Mouse (Mus musculus): ENCODE data around the gene Ccdc88b. TPM values are rescaled to one million over a fixed set of nuclear protein-coding genes. Genes with fewer than 3 reads are reported as not detected.

Ccdc88b gene
- total and polyA plus RNA-seq, 2 experiments, result 1.4 to 1.9 TPM

DNA sequence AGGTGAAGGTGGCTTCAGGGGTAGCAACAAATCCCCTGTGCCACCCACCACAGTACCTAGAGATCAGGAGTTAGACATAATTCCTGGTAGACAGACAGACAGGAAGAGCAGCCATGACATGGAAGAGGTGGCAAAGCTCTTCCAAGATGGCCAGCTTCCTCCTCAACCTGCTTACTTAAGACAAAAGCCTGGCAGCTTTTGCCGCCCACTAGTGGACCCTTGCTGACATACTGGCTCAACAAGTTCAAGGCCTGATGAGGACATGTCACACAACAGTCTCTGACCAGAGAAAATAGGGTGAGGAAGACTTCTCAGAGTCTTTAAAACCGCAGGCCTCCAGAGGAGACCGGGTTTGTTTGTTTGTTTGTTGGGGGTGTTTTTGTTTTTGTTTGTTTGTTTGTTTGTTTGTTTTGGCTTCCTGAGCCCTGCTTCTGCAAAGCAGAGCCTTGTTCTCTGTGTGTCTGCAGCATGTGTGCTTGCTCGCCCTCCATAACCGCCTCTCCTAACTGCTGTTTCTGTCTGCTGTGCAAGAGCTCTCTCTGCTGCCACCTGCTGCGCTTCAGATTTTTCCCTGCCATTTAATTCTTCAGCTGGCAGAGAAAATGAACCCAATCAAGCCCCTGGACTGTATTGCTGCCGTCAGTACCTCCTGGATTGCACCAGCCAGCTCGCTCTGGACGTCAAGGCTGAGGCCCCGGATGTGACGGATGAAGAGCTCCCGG lies 1.6 kb downstream of the Ccdc88b start:
- 77% methylated on average over 12 of the region's 12 CpGs for WGBS
- no peak overlapping the region for H3K9ac ChIP-seq (ENCODE audit: low read depth, low read length)
- no peaks in the 10 kb centered on the region for H3K27me3 ChIP-seq (ENCODE audit: control insufficient read depth, insufficient read depth, low read length)
- TF ChIP-seq POLR2A (IDR thresholded peaks at IDR 0.05; ENCODE audit: extremely low read depth, insufficient read depth, low read length) (no peak), CTCF (IDR thresholded peaks at IDR 0.05; ENCODE audit: low read depth, low read length) (peak; percentile 32; the same call in 1 of the 2 replicates)
- no peak overlapping the region for H3K4me3 ChIP-seq (ENCODE audit: insufficient read depth, low read depth, low read length)
- H3K36me3 ChIP-seq (ENCODE audit: control insufficient read depth, insufficient read depth, low read length), result no peaks in the 10 kb centered on the region
- no peak for DNase-seq (ENCODE audit: extremely low read depth, low read depth, low spot score)
- peaks cover 3% of the 10 kb centered on the region; the same call in 1 of the 2 replicates for H3K4me1 ChIP-seq (ENCODE audit: control insufficient read depth, insufficient read depth, low read length)
- no peaks in the 10 kb centered on the region for H3K79me2 ChIP-seq (ENCODE audit: control insufficient read depth, insufficient read depth, low read length)
- no peak overlapping the region for H3K27ac ChIP-seq (replicated peaks; ENCODE audit: insufficient read depth, low read depth, low read length)

DNA sequence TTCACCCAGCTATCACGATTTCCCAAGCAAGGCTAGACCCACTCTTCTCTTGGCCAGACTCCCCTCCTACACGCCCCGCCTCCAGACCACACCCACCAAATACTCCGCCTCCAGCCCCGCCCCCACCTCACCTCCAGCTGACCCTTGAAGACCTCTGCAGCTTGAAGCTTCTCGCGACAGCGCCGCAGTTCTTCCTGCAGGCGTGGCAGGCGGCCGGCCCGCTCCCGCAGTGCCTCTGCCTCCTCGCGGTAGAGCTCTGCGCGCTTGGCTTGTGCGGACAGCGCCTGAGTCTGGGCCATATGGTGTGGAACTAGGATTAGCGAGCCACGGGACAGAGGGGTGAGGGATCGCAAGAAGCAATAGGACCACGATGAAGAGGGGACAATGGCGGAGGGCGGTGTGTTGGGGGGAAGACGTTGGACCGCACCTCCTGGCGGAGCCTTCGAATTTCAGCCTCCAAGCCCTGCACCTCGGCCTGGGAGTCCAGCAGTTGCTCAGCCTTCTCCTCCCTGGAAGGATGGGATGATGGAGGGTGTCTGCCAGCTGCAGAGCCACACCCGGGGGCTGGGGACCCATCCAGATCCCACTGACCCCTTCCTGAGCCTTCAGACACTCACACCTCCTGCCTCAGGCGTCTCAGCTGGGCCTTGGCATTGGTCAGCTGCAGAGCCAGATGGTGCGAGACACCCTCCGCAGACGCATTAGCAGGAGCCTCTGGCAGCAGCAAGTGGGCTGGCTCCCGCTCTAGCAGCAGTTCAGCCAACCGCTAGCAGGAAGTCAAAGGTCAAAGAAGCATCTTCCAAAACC lies 2.6 kb downstream of the Ccdc88b start:
- no peak for DNase-seq (ENCODE audit: extremely low read depth, low read depth, low spot score)
- H3K4me3 ChIP-seq (ENCODE audit: insufficient read depth, low read depth, low read length), result peak overlapping the region; percentile 9
- H3K27me3 ChIP-seq (ENCODE audit: control insufficient read depth, insufficient read depth, low read length), result no peaks in the 10 kb centered on the region
- H3K79me2 ChIP-seq (ENCODE audit: control insufficient read depth, insufficient read depth, low read length), result no peaks in the 10 kb centered on the region
- H3K27ac ChIP-seq (replicated peaks; ENCODE audit: insufficient read depth, low read depth, low read length), result no peak overlapping the region
- 25% methylated on average over 38 of the region's 38 CpGs for WGBS
- H3K9ac ChIP-seq (ENCODE audit: low read depth, low read length), result 0 out of 2 replicates have a peak overlapping the region, but pooled peaks have one; percentile 26
- no peaks in the 10 kb centered on the region for H3K36me3 ChIP-seq (ENCODE audit: control insufficient read depth, insufficient read depth, low read length)
- TF ChIP-seq POLR2A (IDR thresholded peaks at IDR 0.05; ENCODE audit: extremely low read depth, insufficient read depth, low read length) (no peak), CTCF (IDR thresholded peaks at IDR 0.05; ENCODE audit: low read depth, low read length) (0 out of 2 replicates have a peak, but pooled peaks have one; percentile 1)
- peaks cover 3% of the 10 kb centered on the region; the same call in 1 of the 2 replicates for H3K4me1 ChIP-seq (ENCODE audit: control insufficient read depth, insufficient read depth, low read length)

DNA sequence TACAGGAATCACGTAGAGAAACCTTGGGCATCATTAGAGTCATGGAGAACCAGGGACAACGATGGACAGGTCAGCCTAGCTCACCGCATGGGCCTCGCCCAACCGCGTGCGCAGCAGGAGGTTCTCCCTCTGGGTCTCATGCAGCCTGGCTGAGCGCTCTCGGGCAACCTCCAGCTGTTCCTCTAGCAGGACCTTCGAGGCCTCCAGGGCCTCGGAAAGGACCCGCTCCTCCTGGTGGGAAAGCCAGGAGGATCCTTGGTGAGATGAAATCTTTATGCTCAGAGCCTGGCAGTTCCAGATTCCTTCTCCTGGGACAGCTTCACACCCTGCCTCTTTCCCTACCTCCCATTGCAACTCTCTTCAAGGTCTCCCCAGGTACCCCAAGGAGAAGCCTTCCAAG lies 3.4 kb downstream of the Ccdc88b start:
- Histone ChIP-seq H3K79me2 (ENCODE audit: control insufficient read depth, insufficient read depth, low read length) (no peaks in the 10 kb centered on the region), H3K36me3 (ENCODE audit: control insufficient read depth, insufficient read depth, low read length) (no peaks in the 10 kb centered on the region), H3K27ac (replicated peaks; ENCODE audit: insufficient read depth, low read depth, low read length) (no peak overlapping the region), H3K9ac (ENCODE audit: low read depth, low read length) (no peak overlapping the region), H3K27me3 (ENCODE audit: control insufficient read depth, insufficient read depth, low read length) (no peaks in the 10 kb centered on the region), H3K4me1 (ENCODE audit: control insufficient read depth, insufficient read depth, low read length) (peaks cover 3% of the 10 kb centered on the region; the same call in 1 of the 2 replicates), H3K4me3 (ENCODE audit: insufficient read depth, low read depth, low read length) (no peak overlapping the region)
- no peak for DNase-seq (ENCODE audit: extremely low read depth, low read depth, low spot score)
- no peak for TF ChIP-seq CTCF (IDR thresholded peaks at IDR 0.05; ENCODE audit: low read depth, low read length)
- no peak for TF ChIP-seq POLR2A (IDR thresholded peaks at IDR 0.05; ENCODE audit: extremely low read depth, insufficient read depth, low read length)
- WGBS, result 88% methylated on average over 12 of the region's 12 CpGs

DNA sequence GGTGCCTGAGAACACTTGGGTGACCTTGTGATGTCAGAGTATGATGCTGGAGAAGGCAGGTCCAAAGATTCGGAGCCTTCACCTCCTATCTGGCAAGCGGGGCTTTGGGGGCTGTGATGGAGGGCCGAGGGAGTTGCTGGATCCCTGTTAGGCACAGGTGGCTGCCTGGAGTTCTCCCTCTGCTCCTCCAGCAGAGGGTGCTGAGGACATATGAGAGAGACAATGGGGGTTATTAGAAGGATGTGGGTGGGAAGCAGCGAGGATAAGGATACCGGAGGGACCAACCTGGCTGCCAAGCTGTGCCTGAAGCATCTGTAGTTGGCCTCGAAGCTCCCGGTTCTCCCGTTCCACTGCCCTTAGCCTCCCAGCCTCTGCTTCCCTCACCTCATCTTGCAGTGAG lies 4.1 kb downstream of the Ccdc88b start:
- H3K4me3 ChIP-seq (ENCODE audit: insufficient read depth, low read depth, low read length), result no peak overlapping the region
- peak; percentile 44 for TF ChIP-seq CTCF (IDR thresholded peaks at IDR 0.05; ENCODE audit: low read depth, low read length)
- no peak for TF ChIP-seq POLR2A (IDR thresholded peaks at IDR 0.05; ENCODE audit: extremely low read depth, insufficient read depth, low read length)
- peaks cover 3% of the 10 kb centered on the region; the same call in 1 of the 2 replicates for H3K4me1 ChIP-seq (ENCODE audit: control insufficient read depth, insufficient read depth, low read length)
- 74% methylated on average over 8 of the region's 8 CpGs for WGBS
- no peaks in the 10 kb centered on the region for H3K27me3 ChIP-seq (ENCODE audit: control insufficient read depth, insufficient read depth, low read length)
- no peak for DNase-seq (ENCODE audit: extremely low read depth, low read depth, low spot score)
- H3K9ac ChIP-seq (ENCODE audit: low read depth, low read length), result no peak overlapping the region
- H3K36me3 ChIP-seq (ENCODE audit: control insufficient read depth, insufficient read depth, low read length), result no peaks in the 10 kb centered on the region
- no peaks in the 10 kb centered on the region for H3K79me2 ChIP-seq (ENCODE audit: control insufficient read depth, insufficient read depth, low read length)
- no peak overlapping the region for H3K27ac ChIP-seq (replicated peaks; ENCODE audit: insufficient read depth, low read depth, low read length)

DNA sequence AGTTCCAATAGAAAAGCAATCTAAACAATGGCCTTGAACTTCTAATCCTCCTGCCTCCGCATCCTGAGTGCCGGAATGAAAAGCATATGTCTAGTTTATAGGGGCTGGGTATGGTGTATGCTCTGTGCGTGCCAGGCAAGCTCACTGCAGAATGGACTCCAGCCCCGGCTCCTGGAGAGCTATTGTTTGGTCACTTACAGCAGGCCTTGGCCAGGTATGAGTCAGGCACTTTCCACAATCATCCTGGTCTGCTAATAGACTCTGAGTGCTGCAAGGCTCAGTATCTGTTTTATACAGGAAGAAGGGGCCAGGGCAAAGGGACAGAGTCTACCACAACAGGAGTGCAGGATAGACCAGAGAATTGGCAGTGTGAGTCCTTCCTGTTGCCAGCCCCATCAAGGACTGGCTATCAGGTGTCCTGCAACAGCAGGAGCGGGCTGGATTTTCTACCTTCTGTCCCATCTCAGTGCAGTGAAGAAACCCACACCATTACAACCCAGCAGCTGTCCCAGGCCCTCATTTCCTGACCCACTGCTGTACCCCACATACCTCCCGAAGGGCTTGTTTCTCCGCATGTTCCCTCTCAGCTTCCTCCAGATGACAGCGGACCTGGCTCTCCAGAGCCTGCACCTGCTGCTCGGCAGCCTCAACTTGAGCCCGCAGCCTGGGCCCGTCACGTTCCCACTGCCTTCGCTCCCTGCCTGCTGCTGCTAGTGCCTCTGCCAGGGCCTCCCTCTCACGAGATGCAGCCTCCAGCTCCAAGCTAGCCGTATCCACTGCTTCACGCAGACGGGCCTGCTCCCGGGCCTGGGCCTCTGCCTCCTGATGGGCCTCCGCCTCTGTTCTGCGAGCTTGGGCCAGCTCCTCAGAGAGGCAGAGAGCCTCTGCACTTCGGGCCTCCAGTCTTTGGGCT lies 5.4 kb downstream of the Ccdc88b start:
- Histone ChIP-seq H3K36me3 (ENCODE audit: control insufficient read depth, insufficient read depth, low read length) (no peaks in the 10 kb centered on the region), H3K27me3 (ENCODE audit: control insufficient read depth, insufficient read depth, low read length) (peaks cover 9% of the 10 kb centered on the region; the same call in 1 of the 2 replicates), H3K27ac (replicated peaks; ENCODE audit: insufficient read depth, low read depth, low read length) (no peak overlapping the region), H3K79me2 (ENCODE audit: control insufficient read depth, insufficient read depth, low read length) (no peaks in the 10 kb centered on the region), H3K9ac (ENCODE audit: low read depth, low read length) (no peak overlapping the region), H3K4me3 (ENCODE audit: insufficient read depth, low read depth, low read length) (no peak overlapping the region), H3K4me1 (ENCODE audit: control insufficient read depth, insufficient read depth, low read length) (peaks cover 3% of the 10 kb centered on the region; the same call in 1 of the 2 replicates)
- TF ChIP-seq POLR2A (IDR thresholded peaks at IDR 0.05; ENCODE audit: extremely low read depth, insufficient read depth, low read length) (no peak), CTCF (IDR thresholded peaks at IDR 0.05; ENCODE audit: low read depth, low read length) (no peak)
- no peak for DNase-seq (ENCODE audit: extremely low read depth, low read depth, low spot score)
- 89% methylated on average over 21 of the region's 21 CpGs for WGBS
